Comparison of ENCODE assay signal across 9 mouse cellular contexts in genomic region chr12:91683096-91683495, GRCm38 (mm10).
DNase-seq lines count a peak whose midpoint lies in the region; ATAC-seq and TF ChIP-seq lines count a peak whose summit lies in the region.
"Had no signal": no experiment of that assay in that cellular context is flagged by ENCODE, and none has a peak within 500 bp of the region (broad histone marks: within the 10 kb centered on the region; RNA-seq: fewer than 3 reads in every experiment).

No protein-coding gene starts in this region.

- peak overlapping the region; percentile 60; the same call in 1 of the 2 replicates for H3K4me2 ChIP-seq in lung, embryonic 16.5 days (ENCODE audit: low read depth, low read length)
- H3K4me2 ChIP-seq in forebrain, embryonic 11.5 days (ENCODE audit: low read depth, low read length, severe bottlenecking), result peak overlapping the region; percentile 44; the same call in 1 of the 2 replicates
- H3K4me2 ChIP-seq in hindbrain, postnatal 0 days (ENCODE audit: low read depth, low read length), result peak overlapping the region; percentile 45
- H3K4me2 ChIP-seq in stomach, postnatal 0 days (replicated peaks; ENCODE audit: low read depth), result peak overlapping the region; percentile 47

- H3K36me3 ChIP-seq in lung, embryonic 16.5 days (ENCODE audit: control insufficient read depth, insufficient read depth, low read length), result no peaks in the 10 kb centered on the region
- no peaks in the 10 kb centered on the region for H3K36me3 ChIP-seq in forebrain, embryonic 11.5 days (ENCODE audit: control insufficient read depth, insufficient read depth, low read length)
- H3K36me3 ChIP-seq in hindbrain, postnatal 0 days (ENCODE audit: insufficient read depth, low read length), result no peaks in the 10 kb centered on the region
- H3K36me3 ChIP-seq in stomach, postnatal 0 days (ENCODE audit: control insufficient read depth, insufficient read depth, low read length), result no peaks in the 10 kb centered on the region
- H3K36me3 ChIP-seq: neural tube, embryonic 12.5 days had no signal

- no peak for DNase-seq in lung, postnatal 14 days
- DNase-seq in forebrain, embryonic 11.5 days (ENCODE audit: low spot score), result no peak
- no peak for DNase-seq in hindbrain, postnatal 0 days (ENCODE audit: low spot score)
- DNase-seq in stomach, postnatal 0 days (ENCODE audit: low spot score), result no peak
- no peak for DNase-seq in kidney, postnatal 14 days
- no peak for DNase-seq in adrenal gland, postnatal 25 days
- DNase-seq: lung, postnatal 10 days had no signal

- no peak for TF ChIP-seq CTCF in hindbrain, postnatal 0 days (IDR thresholded peaks at IDR 0.05; ENCODE audit: low read depth)
- no peak for TF ChIP-seq CTCF in stomach, postnatal 0 days (IDR thresholded peaks at IDR 0.05; ENCODE audit: low read depth)

- H3K9ac ChIP-seq in lung, embryonic 16.5 days (ENCODE audit: low read length), result no peak overlapping the region
- peak overlapping the region; percentile 36 for H3K9ac ChIP-seq in forebrain, embryonic 11.5 days (ENCODE audit: low read length)
- no peak overlapping the region for H3K9ac ChIP-seq in hindbrain, postnatal 0 days (replicated peaks; ENCODE audit: low read length)
- H3K9ac ChIP-seq in stomach, postnatal 0 days (ENCODE audit: low read length), result no peak overlapping the region
- H3K9ac ChIP-seq: neural tube, embryonic 12.5 days had no signal

- no peak overlapping the region for H3K27ac ChIP-seq in lung, embryonic 16.5 days (ENCODE audit: low read length)
- H3K27ac ChIP-seq in forebrain, embryonic 11.5 days (ENCODE audit: low read depth, low read length), result peak overlapping the region; percentile 13
- H3K27ac ChIP-seq in hindbrain, postnatal 0 days, result no peak overlapping the region
- peak overlapping the region; percentile 73; the same call in 1 of the 2 replicates for H3K27ac ChIP-seq in stomach, postnatal 0 days (replicated peaks)
- H3K27ac ChIP-seq: neural tube, embryonic 12.5 days had no signal

- no peak overlapping the region for H3K4me3 ChIP-seq in lung, embryonic 16.5 days (ENCODE audit: low read length)
- peak overlapping the region; percentile 9; the same call in 1 of the 2 replicates for H3K4me3 ChIP-seq in forebrain, embryonic 11.5 days (ENCODE audit: low read depth, low read length)
- no peak overlapping the region for H3K4me3 ChIP-seq in hindbrain, postnatal 0 days (ENCODE audit: low read length)
- H3K4me3 ChIP-seq in stomach, postnatal 0 days (ENCODE audit: low read depth, low read length), result no peak overlapping the region
- H3K4me3 ChIP-seq: neural tube, embryonic 12.5 days had no signal

- TF ChIP-seq EP300 in stomach, postnatal 0 days (optimal IDR thresholded peaks at IDR 0.05), result no peak

- H3K4me1 ChIP-seq in lung, embryonic 16.5 days (replicated peaks; ENCODE audit: control insufficient read depth, insufficient read depth, low read length), result peaks cover 33% of the 10 kb centered on the region
- H3K4me1 ChIP-seq in forebrain, embryonic 11.5 days (replicated peaks; ENCODE audit: control insufficient read depth, insufficient read depth, low read length), result peaks cover 35% of the 10 kb centered on the region
- peaks cover 31% of the 10 kb centered on the region for H3K4me1 ChIP-seq in hindbrain, postnatal 0 days (ENCODE audit: insufficient read depth, low read length)
- H3K4me1 ChIP-seq in stomach, postnatal 0 days (replicated peaks; ENCODE audit: control insufficient read depth, insufficient read depth), result peaks cover 7% of the 10 kb centered on the region; the same call in 1 of the 2 replicates

- H3K9me3 ChIP-seq in lung, embryonic 16.5 days (ENCODE audit: control insufficient read depth, low read length), result no peaks in the 10 kb centered on the region
- H3K9me3 ChIP-seq in forebrain, embryonic 11.5 days (ENCODE audit: control insufficient read depth, low read length), result no peaks in the 10 kb centered on the region
- no peaks in the 10 kb centered on the region for H3K9me3 ChIP-seq in hindbrain, postnatal 0 days (ENCODE audit: low read length)
- H3K9me3 ChIP-seq in stomach, postnatal 0 days (ENCODE audit: control insufficient read depth, low read length), result no peaks in the 10 kb centered on the region
- H3K9me3 ChIP-seq: neural tube, embryonic 12.5 days had no signal

- H3K27me3 ChIP-seq in lung, embryonic 16.5 days (ENCODE audit: control insufficient read depth, insufficient read depth, low read depth, low read length), result no peaks in the 10 kb centered on the region
- H3K27me3 ChIP-seq in forebrain, embryonic 11.5 days (ENCODE audit: control insufficient read depth, insufficient read depth, low read length), result no peaks in the 10 kb centered on the region
- H3K27me3 ChIP-seq in hindbrain, postnatal 0 days (ENCODE audit: insufficient read depth, low read length), result no peaks in the 10 kb centered on the region
- H3K27me3 ChIP-seq in stomach, postnatal 0 days (ENCODE audit: control insufficient read depth, insufficient read depth, low read length), result no peaks in the 10 kb centered on the region
- H3K27me3 ChIP-seq: neural tube, embryonic 12.5 days had no signal

- no peak for ATAC-seq in lung, embryonic 16.5 days (ENCODE audit: low read depth)
- no peak for ATAC-seq in forebrain, embryonic 11.5 days (replicated peaks; ENCODE audit: low FRiP score)
- ATAC-seq in hindbrain, postnatal 0 days, result no peak
- no peak for ATAC-seq in stomach, postnatal 0 days (ENCODE audit: low FRiP score, low TSS enrichment)

- 65% methylated on average over 3 of the region's 3 CpGs for WGBS in lung, embryonic 16.5 days
- 55% methylated on average over 3 of the region's 3 CpGs for WGBS in forebrain, embryonic 11.5 days
- WGBS in hindbrain, postnatal 0 days, result 55% methylated on average over 3 of the region's 3 CpGs
- 74% methylated on average over 3 of the region's 3 CpGs for WGBS in stomach, postnatal 0 days

Comparison
In these comparisons a context has a peak if more than half of its experiments do, and no peak if none do; other contexts are left out.
1. H3K27ac ChIP-seq: peak in forebrain, embryonic 11.5 days (single experiment) and stomach, postnatal 0 days (single experiment); none in lung, embryonic 16.5 days (single experiment) and hindbrain, postnatal 0 days (single experiment).
2. Peak in every context shown above with its lines, with median percentiles within 50 percentile points of each other: H3K4me2 ChIP-seq.